Mouse (Mus musculus): Measurements from ENCODE around the gene Tenm3.

Gene Tenm3

GRCm38 (mm10) chr8:48451247-48451635 is 392.5 kb downstream of the Tenm3 start:
- DNase-seq (ENCODE audit: low read depth): no peak

GRCm38 (mm10) chr8:48450397-48451246 is 393.1 kb downstream of the Tenm3 start:
- DNase-seq (ENCODE audit: low read depth): no peak

GRCm38 (mm10) chr8:48449625-48450024 is 394.1 kb downstream of the Tenm3 start:
- no peak for DNase-seq (ENCODE audit: low read depth)

GRCm38 (mm10) chr8:48445690-48446089 is 398.1 kb downstream of the Tenm3 start:
- DNase-seq (ENCODE audit: low read depth): no peak

GRCm38 (mm10) chr8:48439491-48439890 is 404.3 kb downstream of the Tenm3 start:
- DNase-seq (ENCODE audit: low read depth): no peak

- no peak for DNase-seq (ENCODE audit: low read depth)
These were observed 406.1 kb downstream of the Tenm3 start for GRCm38 (mm10) chr8:48437523-48438207.

- peak; percentile 20 for DNase-seq (ENCODE audit: low read depth)
These were observed 418.6 kb downstream of the Tenm3 start for GRCm38 (mm10) chr8:48425101-48425500.

- DNase-seq (ENCODE audit: low read depth): no peak
These were observed 426.0 kb downstream of the Tenm3 start for GRCm38 (mm10) chr8:48417714-48418113.

- DNase-seq (ENCODE audit: low read depth): no peak
These were observed 432.8 kb downstream of the Tenm3 start for GRCm38 (mm10) chr8:48410916-48411315.

GRCm38 (mm10) chr8:48400572-48400972 is 443.2 kb downstream of the Tenm3 start:
- no peak for DNase-seq (ENCODE audit: low read depth)

- DNase-seq (ENCODE audit: low read depth): no peak
These were observed 457.9 kb downstream of the Tenm3 start for GRCm38 (mm10) chr8:48385833-48386232.

GRCm38 (mm10) chr8:48380035-48380434 is 463.7 kb downstream of the Tenm3 start:
- no peak for DNase-seq (ENCODE audit: low read depth)

- DNase-seq (ENCODE audit: low read depth): no peak
These were observed 467.0 kb downstream of the Tenm3 start for GRCm38 (mm10) chr8:48376774-48377173.

- DNase-seq (ENCODE audit: low read depth): no peak
These were observed 468.6 kb downstream of the Tenm3 start for GRCm38 (mm10) chr8:48375183-48375582.

GRCm38 (mm10) chr8:48373404-48373803 is 470.3 kb downstream of the Tenm3 start:
- DNase-seq (ENCODE audit: low read depth): no peak

GRCm38 (mm10) chr8:48367164-48367563 is 476.6 kb downstream of the Tenm3 start:
- DNase-seq (ENCODE audit: low read depth): no peak

- DNase-seq (ENCODE audit: low read depth): no peak
These were observed 486.9 kb downstream of the Tenm3 start for GRCm38 (mm10) chr8:48356849-48357248.

GRCm38 (mm10) chr8:48353458-48353857 is 490.3 kb downstream of the Tenm3 start:
- DNase-seq (ENCODE audit: low read depth): no peak

GRCm38 (mm10) chr8:48348901-48349300 is 494.9 kb downstream of the Tenm3 start:
- DNase-seq (ENCODE audit: low read depth): no peak

GRCm38 (mm10) chr8:48348386-48348785 is 495.4 kb downstream of the Tenm3 start:
- DNase-seq (ENCODE audit: low read depth): no peak

GRCm38 (mm10) chr8:48343067-48343420 is 500.7 kb downstream of the Tenm3 start:
- no peak for DNase-seq (ENCODE audit: low read depth)

GRCm38 (mm10) chr8:48342321-48343066 is 501.3 kb downstream of the Tenm3 start:
- no peak for DNase-seq (ENCODE audit: low read depth)

- no peak for DNase-seq (ENCODE audit: low read depth)
These were observed 502.1 kb downstream of the Tenm3 start for GRCm38 (mm10) chr8:48341692-48342091.

Data from induced T-regulatory cell, adult 2 months (primary cell).